Mouse (Mus musculus) olfactory bulb, adult 2 months (tissue): ENCODE results near the gene Arl1.

Experiments
- CTCF ChIP-seq: fragments of 200-500 bp; IDR thresholded peaks from 2 replicates; pipeline ENCODE4 v1.5.1; 2012; ENCODE audit warnings: low read depth, mild to moderate bottlenecking, low read length, moderate library complexity; ENCODE audit not compliant: insufficient read depth
- POLR2A ChIP-seq: fragments of 200-500 bp; IDR thresholded peaks from 2 replicates; pipeline ENCODE4 v1.6.1; 2012; ENCODE audit warnings: mild to moderate bottlenecking, low read depth, low read length, moderate library complexity; ENCODE audit not compliant: insufficient read depth

GRCm38 (mm10) chr10:88714744-88715143 lies 15.9 kb upstream of the Arl1 start:
- TF ChIP-seq CTCF (no peak), POLR2A (no peak)
